Mouse (Mus musculus) ovary, postnatal 36 days (tissue): Measurements from ENCODE around the gene Crtc3.

ENCODE experiments used
- DNase-seq: peaks from one replicate; pipeline ENCODE4 v3.0.0; 2022; ENCODE audit warnings: low spot score, mixed read lengths

Crtc3 gene

DNA sequence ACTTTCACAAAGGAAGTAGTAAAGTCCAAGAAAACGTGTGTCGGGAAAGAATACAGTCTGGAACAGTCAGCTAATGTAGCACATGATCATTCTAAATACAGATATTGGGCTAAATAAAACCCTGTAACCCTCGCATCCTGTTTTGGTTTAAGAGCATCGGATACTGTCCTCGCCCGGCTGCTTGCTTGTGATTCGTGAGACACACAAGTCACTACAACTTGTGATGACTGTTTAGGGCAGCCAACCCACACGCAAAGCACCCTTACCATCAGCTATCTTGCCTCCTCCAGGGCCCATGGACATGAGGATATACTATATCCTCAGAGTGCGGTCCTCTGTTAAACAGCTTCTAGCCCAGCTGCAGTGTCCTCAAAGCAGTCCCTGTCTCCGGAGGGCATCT lies 50.2 kb downstream of the Crtc3 start:
- DNase-seq = no peak

DNA sequence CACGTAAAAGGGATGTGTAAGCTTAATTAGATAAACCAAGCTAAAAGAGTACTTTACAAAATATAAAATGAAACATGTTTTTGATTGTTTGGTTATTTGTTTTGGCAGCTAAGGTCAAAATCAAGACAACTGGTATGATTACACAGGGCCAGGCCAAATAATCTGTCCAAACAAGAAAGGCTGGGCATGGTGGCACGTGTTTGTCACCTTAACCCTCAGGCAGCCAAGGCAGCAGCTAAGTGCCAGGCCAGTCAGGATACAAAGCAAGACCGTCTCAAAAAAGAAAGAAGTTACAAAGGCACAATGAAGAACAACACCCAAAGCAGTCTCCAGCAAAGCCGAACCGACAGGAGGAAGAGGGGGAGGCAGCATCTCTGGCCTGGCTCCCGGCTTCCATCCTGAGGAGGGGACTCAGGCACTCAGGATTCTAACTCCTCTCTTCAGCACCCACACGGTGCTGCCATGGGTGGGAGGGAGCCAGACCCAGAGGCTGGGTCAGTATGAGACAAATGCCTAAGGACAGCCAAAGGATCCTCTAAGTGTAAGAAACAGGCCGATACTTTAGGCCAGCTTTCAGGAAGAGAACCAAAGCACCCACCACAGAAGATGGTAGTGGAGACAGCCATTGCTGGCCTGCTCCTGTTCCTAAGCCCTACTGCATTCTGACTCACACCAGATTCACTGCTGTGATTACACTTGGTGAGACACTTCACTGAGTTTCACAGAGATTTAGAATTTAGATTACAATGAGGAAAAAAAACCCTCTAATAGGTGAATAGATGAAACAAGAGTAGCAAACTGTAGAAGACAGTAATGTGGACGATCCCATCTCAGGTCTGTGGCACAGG lies 51.5 kb downstream of the Crtc3 start:
- no peak for DNase-seq

DNA sequence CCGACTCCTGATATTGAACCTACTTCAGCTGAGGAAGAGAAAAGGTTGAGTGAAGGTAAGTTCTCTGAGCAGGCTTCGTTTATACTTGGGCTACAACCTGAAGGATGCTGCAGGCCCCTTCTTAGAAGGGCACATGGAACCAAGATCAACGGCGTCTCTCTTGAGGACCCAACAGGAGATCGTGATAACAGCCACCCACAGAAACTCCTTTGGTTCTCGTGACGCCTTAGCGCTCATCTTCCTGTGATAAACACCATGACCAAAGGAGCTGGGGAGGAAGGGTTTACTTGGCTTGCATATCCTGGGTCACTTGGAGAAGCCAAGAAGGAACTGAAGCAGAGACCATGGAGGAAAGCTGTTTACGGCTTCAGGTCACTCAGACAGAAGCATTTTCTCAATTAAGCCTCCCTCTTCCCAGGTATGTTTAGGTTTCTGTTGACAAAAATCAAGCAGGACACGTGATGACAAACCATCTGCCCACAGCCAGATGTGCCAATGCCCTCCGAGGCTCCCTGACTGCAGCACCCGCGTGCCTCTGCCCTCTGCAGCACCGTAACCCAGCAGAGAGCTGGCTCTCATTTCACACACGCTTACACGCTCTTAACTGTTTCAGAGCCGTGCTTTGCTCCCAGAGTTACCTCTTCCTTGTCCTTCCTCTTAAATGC lies 52.3 kb downstream of the Crtc3 start:
- no peak for DNase-seq

DNA sequence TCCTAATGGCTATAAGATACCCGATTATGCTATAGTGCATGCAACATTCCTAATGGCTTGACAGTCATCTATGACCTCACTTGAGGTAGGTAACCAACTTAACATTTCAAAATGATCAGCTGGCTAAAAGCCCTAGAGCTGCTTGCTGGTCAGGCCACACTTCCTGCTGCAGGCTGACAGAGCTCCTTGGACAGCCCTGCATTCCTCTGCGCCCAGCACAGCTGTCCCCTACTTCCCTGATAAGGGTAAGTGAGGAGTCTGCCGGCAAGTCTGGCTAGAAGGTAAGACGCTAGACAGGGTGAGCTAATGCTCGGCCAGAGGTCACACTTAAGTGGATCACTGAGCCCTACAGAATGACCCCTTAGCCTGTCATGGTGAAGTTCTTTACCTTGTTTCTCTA lies 52.8 kb downstream of the Crtc3 start:
- DNase-seq = no peak

DNA sequence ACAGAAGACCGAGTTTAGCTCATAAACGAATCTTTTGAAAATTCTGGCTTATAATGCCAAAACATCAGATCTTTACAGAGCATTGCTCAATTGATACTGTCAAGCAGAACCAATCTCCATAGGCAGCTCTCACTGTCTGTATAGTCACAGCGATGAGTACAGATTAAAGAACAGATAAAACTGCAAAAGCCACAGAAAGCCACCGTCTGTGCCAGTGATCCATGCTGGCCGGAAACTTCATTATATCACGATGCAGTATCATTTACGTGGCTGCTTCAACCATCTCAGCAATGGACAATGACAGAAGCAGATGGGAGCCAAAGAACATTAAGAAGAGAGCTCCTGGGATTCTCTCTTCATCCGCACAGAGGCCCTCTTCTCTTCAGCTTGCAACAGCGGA lies 53.9 kb downstream of the Crtc3 start:
- DNase-seq = no peak

DNA sequence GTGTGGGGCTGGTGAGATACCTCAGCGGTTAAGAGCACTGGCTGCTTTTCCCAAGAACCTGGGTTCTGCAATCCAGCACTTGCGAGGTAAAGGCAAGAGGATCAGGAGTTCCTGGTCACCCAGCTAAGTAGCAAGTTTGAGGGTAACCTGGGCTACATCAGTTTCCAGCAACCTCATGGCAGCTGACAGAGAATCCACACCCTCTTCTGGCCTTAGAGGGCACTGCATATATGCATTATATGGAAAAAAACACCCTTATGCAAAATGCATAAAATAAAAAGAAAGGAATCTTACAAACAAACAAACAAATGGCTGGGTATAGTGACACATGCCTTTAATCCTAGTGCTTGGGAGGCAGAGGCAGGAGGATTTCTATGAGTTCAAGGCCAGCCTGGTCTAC lies 55.0 kb downstream of the Crtc3 start:
- DNase-seq = no peak

DNA sequence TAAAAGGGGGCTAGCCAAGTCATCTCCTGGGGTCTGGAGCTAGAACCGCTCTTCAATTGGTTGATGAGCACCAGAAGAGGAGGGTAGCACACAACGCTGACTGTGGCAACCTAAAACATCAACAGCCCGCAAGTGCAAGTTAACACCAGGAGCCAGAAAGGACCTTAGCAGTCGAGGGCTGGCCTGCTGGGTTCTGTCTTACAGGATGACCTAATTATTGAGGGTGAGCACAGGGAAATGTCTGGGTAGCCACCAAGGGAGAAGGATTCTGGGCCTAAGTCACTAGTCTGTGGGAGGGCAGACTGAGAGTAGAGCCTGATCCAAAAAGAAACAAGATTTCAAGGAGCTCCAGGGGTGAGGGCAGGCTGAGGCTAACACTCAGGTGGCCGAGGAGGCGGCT lies 56.7 kb downstream of the Crtc3 start:
- DNase-seq = no peak

DNA sequence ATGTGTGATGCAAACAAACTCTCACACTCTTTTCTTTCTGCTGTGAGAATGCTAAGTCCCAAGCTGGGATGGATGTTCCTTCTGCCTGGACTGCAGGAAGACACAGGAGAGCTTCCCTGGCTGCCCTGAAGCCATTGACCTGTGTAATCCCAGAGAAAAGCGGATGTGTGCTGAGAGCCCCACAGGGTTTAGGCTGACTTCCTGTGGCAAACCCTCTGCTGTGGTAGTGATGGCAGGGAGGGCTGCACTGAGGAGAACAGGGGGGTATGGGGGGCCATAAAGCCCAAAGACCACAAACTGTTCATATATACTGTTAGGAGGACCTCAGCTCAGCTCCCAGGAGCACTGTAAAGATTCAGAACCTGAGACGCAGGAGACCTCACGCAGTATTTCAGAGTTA lies 57.3 kb downstream of the Crtc3 start:
- DNase-seq = no peak

DNA sequence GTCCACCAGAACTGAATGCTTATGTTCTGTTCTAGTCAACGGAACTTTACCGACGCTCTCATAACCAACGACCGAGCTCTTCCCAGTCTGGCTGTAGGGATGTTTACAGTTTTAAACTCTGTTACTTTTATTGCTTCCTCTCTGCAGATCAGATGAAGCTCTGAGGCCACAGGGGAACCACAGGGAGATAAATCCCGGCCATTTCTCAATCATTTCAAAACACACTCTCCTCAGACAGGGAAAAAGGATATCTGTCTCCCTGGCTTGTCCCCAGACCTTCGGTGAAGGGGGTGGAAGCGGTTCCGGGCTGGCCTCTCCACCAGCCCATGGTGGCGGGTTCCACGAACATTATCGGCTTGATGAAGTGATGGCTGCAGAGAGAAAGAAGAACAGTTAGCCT lies 59.3 kb downstream of the Crtc3 start:
- DNase-seq = no peak

DNA sequence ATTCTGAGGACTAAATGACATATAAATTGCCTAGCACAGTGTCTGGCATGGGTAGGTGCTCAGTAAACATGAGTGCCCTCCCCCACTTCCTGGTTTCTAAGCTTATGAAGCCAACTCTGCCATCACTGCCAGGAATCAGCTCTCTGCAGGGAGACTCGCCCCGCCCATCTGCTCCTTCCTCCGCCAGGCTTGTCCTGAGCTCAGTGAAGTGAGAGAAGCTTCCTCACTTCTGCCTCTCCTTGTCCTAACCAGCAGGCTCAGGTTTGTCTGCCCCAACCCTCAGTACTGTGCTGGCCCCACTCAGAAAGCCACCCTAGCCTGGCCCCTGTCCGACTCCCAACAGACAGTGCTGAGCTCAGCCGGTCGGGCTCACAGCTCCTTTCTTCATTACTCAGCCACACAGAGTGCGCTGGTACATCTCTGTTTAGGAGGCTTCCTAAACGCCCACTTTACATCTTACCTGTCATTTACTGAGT lies 59.9 kb downstream of the Crtc3 start:
- DNase-seq = peak; percentile 56

DNA sequence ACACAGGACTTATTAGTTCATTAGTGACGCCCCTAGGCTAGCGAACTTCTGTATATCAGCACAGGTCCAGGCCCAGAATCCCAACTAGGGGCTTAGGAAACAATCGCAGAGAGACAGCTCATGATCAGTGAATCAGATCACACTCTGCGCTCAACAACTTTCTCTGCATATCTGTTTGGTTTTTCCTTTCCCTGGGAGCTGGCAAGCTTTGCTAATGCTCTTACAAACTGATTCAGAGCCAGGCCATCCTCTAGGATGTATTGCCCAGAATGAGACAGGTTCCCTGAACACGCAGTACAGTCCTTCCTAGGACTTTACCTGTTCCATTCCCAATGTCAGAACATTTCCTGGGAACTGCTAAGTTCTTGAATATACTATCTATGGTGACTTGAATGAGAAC lies 61.7 kb downstream of the Crtc3 start:
- no peak for DNase-seq

DNA sequence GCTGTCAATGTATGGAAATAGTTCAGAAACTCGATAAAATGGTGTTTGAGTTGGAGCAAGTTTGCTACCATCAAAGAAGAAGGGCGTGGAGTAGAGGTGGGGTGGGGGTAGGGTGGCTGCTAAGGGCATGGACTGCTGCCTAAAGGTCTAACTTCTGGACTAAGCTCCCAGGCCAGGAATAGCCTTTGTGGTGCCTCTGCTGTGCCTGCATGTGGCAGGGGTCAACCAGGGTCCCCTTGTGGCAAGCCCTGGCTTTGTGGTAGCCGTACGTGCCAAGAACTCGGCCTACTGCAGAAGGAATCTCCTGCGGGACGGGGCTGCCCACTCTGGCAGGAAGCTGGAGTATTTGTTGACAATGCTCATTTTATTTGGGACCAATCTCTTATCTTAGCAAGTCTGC lies 62.8 kb downstream of the Crtc3 start:
- no peak for DNase-seq

DNA sequence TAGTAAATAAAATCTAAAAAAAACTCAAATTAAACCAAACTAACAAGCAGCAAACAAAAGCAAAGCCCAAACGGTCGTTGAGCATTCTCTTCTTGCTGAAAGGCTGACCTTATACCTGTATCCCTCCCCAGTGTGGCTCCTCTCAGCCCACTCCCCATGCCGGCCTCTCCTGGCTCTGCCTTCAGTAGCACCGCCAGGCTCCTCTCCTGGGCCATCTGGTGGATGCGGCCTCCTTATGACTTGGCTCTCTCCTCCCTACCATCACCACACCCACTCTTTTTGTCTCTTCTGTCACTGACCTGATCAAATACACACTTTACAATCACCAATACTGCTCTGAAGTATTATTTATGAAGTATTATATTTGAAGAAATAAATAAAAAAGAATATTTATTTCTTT lies 65.4 kb downstream of the Crtc3 start:
- DNase-seq = no peak

DNA sequence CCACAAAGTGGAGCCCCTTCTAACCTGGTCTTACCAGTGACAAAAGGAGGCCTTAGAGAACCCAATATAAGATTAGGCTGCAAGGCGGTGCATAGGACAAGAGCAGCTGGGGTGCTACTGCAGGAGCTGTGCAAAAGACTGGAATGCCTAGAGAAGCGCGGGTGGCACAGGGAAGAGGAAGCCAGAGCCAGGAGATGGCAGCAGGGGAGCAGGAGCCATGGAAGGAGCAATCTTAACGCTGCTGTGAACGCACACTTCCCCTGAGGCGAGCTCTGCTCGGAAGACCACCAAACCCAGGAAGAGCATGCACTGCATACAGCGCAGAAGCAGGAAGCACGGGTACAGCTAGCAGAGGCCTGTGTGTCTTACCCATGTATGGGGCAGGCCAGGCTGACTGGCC lies 72.6 kb downstream of the Crtc3 start:
- DNase-seq = no peak

DNA sequence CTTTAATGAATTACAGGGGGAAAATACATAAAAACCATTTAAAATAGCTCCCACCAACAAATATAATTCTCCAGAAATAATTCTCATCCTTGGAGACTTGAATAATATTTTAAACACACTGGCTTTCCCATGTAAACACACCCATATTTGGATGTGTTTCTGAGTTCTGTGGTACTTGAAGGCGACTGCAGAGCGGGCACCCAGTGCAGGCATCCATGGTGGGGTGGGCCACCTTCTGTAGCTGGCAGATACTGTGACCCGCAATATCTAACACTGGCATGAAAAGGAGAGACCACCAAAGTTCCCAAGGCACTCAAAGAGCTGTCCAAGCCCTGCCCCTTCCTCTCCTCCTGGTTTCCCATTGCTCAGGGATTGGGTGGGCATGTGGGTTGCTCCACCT lies 74.6 kb downstream of the Crtc3 start:
- no peak for DNase-seq

DNA sequence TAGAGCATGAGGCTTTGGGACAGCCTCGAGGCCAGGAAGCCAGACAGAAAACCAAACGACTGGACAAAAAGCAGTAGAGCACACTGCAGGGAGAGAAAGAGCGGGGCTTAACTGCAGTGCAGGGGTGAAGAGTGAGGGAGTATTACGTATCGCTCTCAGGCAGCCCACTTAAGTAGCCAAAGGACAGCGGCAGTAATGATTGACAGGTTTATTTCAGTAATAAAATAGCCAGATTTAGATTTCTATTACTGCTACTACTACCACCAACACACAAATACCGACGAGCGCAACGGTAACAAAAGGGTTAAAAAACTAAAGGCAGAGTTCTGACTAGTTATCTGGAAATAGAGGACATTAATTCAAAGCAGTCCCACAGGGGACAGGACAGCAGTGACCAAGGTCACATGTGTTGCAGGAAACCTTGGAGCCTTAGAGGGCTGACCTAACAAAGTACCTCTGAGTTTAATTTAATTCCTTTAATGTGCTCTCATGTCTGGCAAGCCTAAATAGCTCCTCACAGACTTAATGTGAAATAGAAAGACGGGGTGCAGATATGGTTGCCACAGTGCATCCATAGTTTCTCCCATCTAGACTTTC lies 76.4 kb downstream of the Crtc3 start:
- no peak for DNase-seq

DNA sequence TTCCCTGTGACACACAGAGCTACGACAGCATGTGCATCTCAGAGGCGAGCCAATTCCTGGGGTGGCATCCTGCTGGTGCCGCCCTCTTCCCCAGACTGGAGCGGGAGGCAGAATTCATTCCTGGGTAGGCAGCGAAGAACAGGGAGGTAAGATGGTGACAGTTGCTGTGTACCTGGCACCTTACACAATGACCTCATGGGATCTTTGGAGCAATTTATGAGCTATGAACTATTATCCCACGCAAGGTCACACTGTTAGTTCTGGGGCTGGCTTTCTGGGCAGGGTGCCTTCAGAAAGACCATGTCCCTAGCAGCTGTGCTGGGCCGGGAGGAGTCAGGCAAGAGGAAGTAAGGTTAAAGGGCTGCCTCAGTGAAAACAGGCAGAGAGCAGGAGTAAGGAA lies 77.0 kb downstream of the Crtc3 start:
- no peak for DNase-seq

DNA sequence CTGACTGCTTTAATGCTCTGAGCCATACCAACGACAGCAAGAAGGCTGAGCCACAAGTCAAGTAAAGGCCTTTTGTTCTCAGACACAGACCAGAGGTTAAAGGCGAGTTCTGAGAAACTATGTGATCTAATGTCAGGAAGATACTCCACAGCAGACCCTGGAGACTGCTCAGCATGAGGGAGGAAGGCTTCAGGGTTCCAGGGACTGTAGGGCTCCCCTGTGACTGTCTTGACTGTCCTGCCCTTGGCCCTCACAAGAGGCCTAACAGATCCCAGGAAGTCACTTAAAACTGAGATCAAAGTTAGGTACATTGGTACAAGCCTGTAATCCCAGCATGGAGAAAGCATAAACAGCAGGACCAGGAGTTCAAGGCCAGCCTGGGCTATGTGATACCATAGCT lies 81.2 kb downstream of the Crtc3 start:
- no peak for DNase-seq

DNA sequence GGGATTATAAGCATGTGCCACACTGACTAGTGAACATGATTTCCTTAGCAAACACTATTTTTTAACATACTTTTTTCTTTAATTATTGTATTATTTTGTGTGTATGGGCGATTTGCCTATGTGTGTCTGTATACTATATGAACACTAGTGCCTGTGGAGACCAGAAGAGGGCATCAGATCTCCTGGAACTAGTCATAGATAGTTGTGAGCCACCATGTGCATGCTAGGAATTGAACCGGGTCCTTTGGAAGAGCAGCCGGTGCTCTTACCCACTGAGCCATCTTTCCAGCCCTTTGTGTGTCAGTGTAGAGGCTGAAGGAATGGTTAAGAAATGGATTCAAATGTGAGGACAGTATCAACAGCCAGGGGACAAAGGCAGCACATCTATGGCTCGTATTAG lies 82.2 kb downstream of the Crtc3 start:
- no peak for DNase-seq

DNA sequence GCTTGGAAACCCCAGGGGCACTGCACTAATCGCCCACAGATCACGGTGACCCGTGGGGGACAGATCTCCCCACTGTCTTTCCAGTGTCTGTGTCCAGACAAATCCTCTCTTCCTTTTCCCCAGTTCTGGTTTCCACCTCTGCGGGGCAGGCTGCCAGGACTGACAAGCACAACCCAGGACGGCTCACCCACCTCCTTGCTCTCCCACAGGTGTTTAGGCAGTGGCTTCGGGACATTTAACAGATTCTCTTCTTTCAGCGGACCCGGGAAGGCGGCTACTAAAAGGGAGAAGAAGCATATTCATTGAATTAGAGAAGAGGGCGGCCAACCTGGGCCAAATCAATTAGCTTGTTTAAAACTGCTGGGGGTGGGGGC lies 83.1 kb downstream of the Crtc3 start:
- DNase-seq = no peak

DNA sequence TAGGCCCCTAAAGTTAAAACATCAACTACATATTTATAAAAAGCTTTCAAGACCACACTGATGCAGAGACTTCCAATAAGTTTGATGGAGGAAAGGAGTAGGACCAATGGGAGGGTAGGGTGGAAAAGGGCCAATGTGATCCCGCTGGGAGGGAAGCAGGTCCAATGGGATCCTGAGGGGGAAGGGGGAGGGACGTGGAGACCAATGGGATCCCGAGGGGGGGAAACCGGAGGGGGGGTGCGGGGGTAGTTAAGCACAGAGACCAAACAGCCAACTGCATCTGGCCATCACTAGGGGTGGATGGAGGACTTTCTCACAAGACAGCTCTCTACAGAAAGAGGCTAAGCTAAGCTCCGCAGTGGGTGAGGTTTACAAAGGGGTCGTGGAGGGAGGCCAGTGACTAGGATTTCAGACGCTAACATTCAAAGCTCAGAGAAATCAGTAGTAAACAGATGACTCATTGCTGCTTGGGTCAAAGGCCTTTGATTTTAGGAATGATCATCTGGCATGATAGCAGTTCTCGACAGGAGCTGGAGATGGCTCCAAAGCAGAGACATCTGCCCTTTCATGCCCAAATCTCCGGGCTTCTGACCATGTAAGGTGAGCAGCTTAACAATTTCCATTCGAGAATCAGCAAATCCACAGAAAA lies 83.6 kb downstream of the Crtc3 start:
- no peak for DNase-seq

DNA sequence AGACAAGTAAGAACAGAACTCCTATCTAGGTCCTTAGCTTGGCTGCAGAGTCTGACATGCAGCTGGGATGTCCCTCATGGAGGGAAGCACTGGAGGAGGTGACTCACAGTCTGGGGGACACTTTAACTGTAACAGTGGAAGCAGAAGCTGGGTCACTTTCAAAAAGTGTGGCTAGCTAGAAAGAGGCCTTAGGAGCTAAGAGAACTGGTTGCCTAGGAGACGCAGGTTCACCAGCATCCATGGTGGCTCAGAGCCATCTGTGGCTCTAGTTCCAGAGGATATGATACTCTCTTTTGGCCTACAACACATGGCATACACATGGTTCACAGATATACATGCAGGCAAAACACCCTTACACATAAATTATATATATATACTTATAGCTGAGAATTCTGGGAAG lies 86.1 kb downstream of the Crtc3 start:
- no peak for DNase-seq

DNA sequence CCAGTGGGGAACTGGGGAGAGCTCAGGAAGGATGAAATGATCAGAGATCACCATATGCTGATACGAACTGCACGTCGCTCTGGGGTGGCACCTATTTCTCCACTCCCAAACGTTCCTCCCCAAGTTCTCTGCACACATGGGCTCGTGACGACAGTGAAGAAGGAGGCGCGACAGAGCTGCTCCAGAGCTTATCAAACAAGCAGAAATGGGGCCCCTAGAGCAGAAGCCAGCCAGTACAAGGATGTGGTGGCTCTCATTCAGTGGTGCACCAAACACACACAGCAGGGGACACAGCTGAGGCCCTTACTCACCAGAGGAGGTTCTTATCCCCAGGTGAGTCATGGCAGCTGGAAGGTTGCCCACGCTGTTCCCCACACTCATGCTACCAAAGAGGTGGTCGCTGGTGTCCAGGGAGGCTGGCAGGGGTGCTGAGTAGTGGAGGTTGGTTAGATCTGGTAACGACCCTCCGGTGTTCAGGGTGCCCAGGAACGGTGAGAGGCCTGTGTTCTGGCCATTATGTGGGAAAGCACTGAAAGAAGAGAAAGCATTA lies 90.2 kb downstream of the Crtc3 start:
- DNase-seq = no peak
